Mouse (Mus musculus): Measurements from ENCODE around the gene Cope. TPM values are rescaled to one million over a fixed set of nuclear protein-coding genes. Genes with fewer than 3 reads are reported as not detected.
A peak's percentile ranks its signal among the peaks of the same experiment; 100 is the strongest.

Gene Cope
- polyA plus RNA-seq, 1 experiment from 2014 or later = 275 TPM

- Histone ChIP-seq H3K4me1 (replicated peaks) (peaks cover 43% of the 10 kb centered on the region), H3K27me3 (peaks cover 10% of the 10 kb centered on the region; the same call in 1 of the 2 replicates), H3K9me3 (no peaks in the 10 kb centered on the region), H3K4me3 (peak overlapping the region; percentile 100), H3K27ac (peak overlapping the region; percentile 92), H3K9ac (peak overlapping the region; percentile 74), H3K4me2 (peak overlapping the region; percentile 65), H3K36me3 (peaks cover 7% of the 10 kb centered on the region)
- ATAC-seq (ENCODE audit: low FRiP score) = no peak
- 64% methylated on average over 4 of the region's 4 CpGs for WGBS
Observed at GRCm38 (mm10) chr8:70354004-70354403, 51.7 kb downstream of the Cope start.

DNA sequence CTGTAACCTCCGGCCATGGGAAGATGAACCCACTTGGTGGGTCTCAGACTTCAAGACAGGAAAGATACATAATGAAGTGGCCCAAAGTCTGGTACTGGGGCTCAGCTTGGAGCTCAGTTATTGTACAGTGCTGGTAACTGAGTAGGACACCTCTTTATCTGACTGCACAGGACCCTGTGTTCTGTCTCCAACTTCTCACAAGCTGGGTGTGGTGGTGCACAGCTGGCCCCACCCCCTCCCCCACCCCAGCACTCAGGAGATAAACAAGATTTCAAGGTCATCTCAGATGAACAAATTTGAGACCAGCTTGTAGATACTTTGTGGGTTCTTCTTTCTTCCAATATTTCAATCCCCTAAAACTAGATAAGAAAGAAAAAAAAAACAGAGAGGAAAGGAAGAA is 53.8 kb downstream of the Cope start:
- Histone ChIP-seq H3K4me2 (no peak overlapping the region), H3K4me3 (no peak overlapping the region), H3K9me3 (no peaks in the 10 kb centered on the region), H3K36me3 (no peaks in the 10 kb centered on the region), H3K4me1 (replicated peaks) (peaks cover 22% of the 10 kb centered on the region), H3K9ac (no peak overlapping the region), H3K27ac (no peak overlapping the region), H3K27me3 (peaks cover 10% of the 10 kb centered on the region; the same call in 1 of the 2 replicates)
- WGBS = 92% methylated on average over 1 of the region's 1 CpGs
- no peak for ATAC-seq (ENCODE audit: low FRiP score)

DNA sequence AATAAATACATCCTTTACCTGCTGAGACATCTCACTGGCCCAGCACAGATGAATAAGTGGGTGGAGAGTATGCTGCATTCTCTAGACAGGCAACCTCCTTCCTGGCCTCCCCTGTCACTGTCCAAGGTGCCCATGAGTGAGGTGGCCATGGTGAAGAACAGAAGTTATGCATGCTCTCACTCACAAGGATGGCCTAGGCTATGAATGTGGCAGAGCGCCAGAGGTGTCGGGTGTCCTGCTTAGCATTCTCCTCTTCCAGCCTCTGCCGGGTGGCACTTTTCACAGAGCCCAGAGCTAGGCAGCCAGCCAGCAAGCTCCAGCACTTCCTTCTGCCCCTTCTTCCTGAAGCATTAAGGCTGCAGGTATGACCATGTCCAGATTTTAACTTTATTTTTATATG is 57.1 kb downstream of the Cope start:
- WGBS = 48% methylated on average over 3 of the region's 3 CpGs

GRCm38 (mm10) chr8:70360769-70361168 is 58.5 kb downstream of the Cope start:
- no peak for ATAC-seq (ENCODE audit: low FRiP score)
- Histone ChIP-seq H3K4me2 (no peak overlapping the region), H3K4me3 (no peak overlapping the region), H3K27ac (no peak overlapping the region), H3K27me3 (peaks cover 18% of the 10 kb centered on the region), H3K9me3 (no peaks in the 10 kb centered on the region), H3K36me3 (no peaks in the 10 kb centered on the region), H3K9ac (no peak overlapping the region), H3K4me1 (replicated peaks) (no peaks in the 10 kb centered on the region)
- WGBS = 41% methylated on average over 4 of the region's 4 CpGs

More for the DNA sequence above, 57.1 kb downstream of the Cope start:
- no peak for ATAC-seq (ENCODE audit: low FRiP score)
- Histone ChIP-seq H3K4me3 (no peak overlapping the region), H3K27ac (no peak overlapping the region), H3K27me3 (peaks cover 14% of the 10 kb centered on the region; the same call in 1 of the 2 replicates), H3K4me2 (no peak overlapping the region), H3K36me3 (no peaks in the 10 kb centered on the region), H3K4me1 (replicated peaks) (no peaks in the 10 kb centered on the region), H3K9me3 (no peaks in the 10 kb centered on the region), H3K9ac (no peak overlapping the region)

- no peaks in the 10 kb centered on the region for H3K36me3 ChIP-seq
- no peak overlapping the region for H3K27ac ChIP-seq
- no peaks in the 10 kb centered on the region for H3K9me3 ChIP-seq
- H3K4me2 ChIP-seq = no peak overlapping the region
- no peak for ATAC-seq (ENCODE audit: low FRiP score)
- no peak overlapping the region for H3K9ac ChIP-seq
- WGBS = 79% methylated on average over 10 of the region's 10 CpGs
- H3K4me3 ChIP-seq = no peak overlapping the region
- no peaks in the 10 kb centered on the region for H3K4me1 ChIP-seq (replicated peaks)
- H3K27me3 ChIP-seq = peaks cover 22% of the 10 kb centered on the region
Observed at GRCm38 (mm10) chr8:70361484-70362032, 59.2 kb downstream of the Cope start.

Other genes with a start within 250 kb of the Cope start
- 1.9 TPM in 2 replicates for gene Tm6sf2, start 229.6 kb upstream of the Cope start, polyA plus RNA-seq (2015; fragmentation: Nextera tagmentation; extraction: Ambion mirVana)
- gene Hapln4, start 219.1 kb upstream of the Cope start, polyA plus RNA-seq (2015; fragmentation: Nextera tagmentation; extraction: Ambion mirVana) = 0.39 and 0.75 TPM in 2 replicates
- 128 and 135 TPM in 2 replicates for gene Ncan, start 181.6 kb upstream of the Cope start, polyA plus RNA-seq (2015; fragmentation: Nextera tagmentation; extraction: Ambion mirVana)
- 32.6 and 36.4 TPM in 2 replicates for gene Nr2c2ap, start 171.2 kb upstream of the Cope start, polyA plus RNA-seq (2015; fragmentation: Nextera tagmentation; extraction: Ambion mirVana)
- gene Rfxank, start 163.4 kb upstream of the Cope start, polyA plus RNA-seq (2015; fragmentation: Nextera tagmentation; extraction: Ambion mirVana) = 12.5 and 14.3 TPM in 2 replicates
- 53.6 and 58.2 TPM in 2 replicates for gene Borcs8, start 163.0 kb upstream of the Cope start, polyA plus RNA-seq (2015; fragmentation: Nextera tagmentation; extraction: Ambion mirVana)
- 0.40 TPM in 2 replicates for gene Mef2b, start 162.8 kb upstream of the Cope start, polyA plus RNA-seq (2015; fragmentation: Nextera tagmentation; extraction: Ambion mirVana)
- gene Tmem161a, start 130.2 kb upstream of the Cope start, polyA plus RNA-seq (2015; fragmentation: Nextera tagmentation; extraction: Ambion mirVana) = 44.3 and 52.3 TPM in 2 replicates
- gene Slc25a42, start 90.2 kb upstream of the Cope start, polyA plus RNA-seq (2015; fragmentation: Nextera tagmentation; extraction: Ambion mirVana) = 5.3 and 5.4 TPM in 2 replicates
- gene Sugp2, start 68.3 kb upstream of the Cope start, polyA plus RNA-seq (2015; fragmentation: Nextera tagmentation; extraction: Ambion mirVana) = 72.1 and 81.8 TPM in 2 replicates
- 79.1 and 89.7 TPM in 2 replicates for gene Armc6, start 68.1 kb upstream of the Cope start, polyA plus RNA-seq (2015; fragmentation: Nextera tagmentation; extraction: Ambion mirVana)
- gene Homer3, start 19.7 kb upstream of the Cope start, polyA plus RNA-seq (2015; fragmentation: Nextera tagmentation; extraction: Ambion mirVana) = 47.0 TPM in 2 replicates
- gene Ddx49, start within 50 bp of the Cope start, polyA plus RNA-seq (2015; fragmentation: Nextera tagmentation; extraction: Ambion mirVana) = 45.8 and 50.9 TPM in 2 replicates
- 24.5 and 25.1 TPM in 2 replicates for gene Cers1, start 13.3 kb downstream of the Cope start, polyA plus RNA-seq (2015; fragmentation: Nextera tagmentation; extraction: Ambion mirVana)
- 1.2 and 2.6 TPM in 2 replicates for gene Gdf1, start 27.3 kb downstream of the Cope start, polyA plus RNA-seq (2015; fragmentation: Nextera tagmentation; extraction: Ambion mirVana)
- 14.4 and 15.9 TPM in 2 replicates for gene Upf1, start 50.8 kb downstream of the Cope start, polyA plus RNA-seq (2015; fragmentation: Nextera tagmentation; extraction: Ambion mirVana)
- 0.14 and 0.96 TPM in 2 replicates for gene Comp, start 71.0 kb downstream of the Cope start, polyA plus RNA-seq (2015; fragmentation: Nextera tagmentation; extraction: Ambion mirVana)
- 35.6 and 37.6 TPM in 2 replicates for gene Crtc1, start 137.1 kb downstream of the Cope start, polyA plus RNA-seq (2015; fragmentation: Nextera tagmentation; extraction: Ambion mirVana)
- 24.3 and 25.8 TPM in 2 replicates for gene Klhl26, start 174.4 kb downstream of the Cope start, polyA plus RNA-seq (2015; fragmentation: Nextera tagmentation; extraction: Ambion mirVana)
- 78.5 and 78.8 TPM in 2 replicates for gene Tmem59l, start 184.8 kb downstream of the Cope start, polyA plus RNA-seq (2015; fragmentation: Nextera tagmentation; extraction: Ambion mirVana)
- gene Crlf1, start 190.6 kb downstream of the Cope start, polyA plus RNA-seq (2015; fragmentation: Nextera tagmentation; extraction: Ambion mirVana) = 2.2 and 2.9 TPM in 2 replicates
- gene Rex1bd, start 204.2 kb downstream of the Cope start, polyA plus RNA-seq (2015; fragmentation: Nextera tagmentation; extraction: Ambion mirVana) = 147 and 148 TPM in 2 replicates
- gene Uba52, start 208.3 kb downstream of the Cope start, polyA plus RNA-seq (2015; fragmentation: Nextera tagmentation; extraction: Ambion mirVana) = 715 and 758 TPM in 2 replicates
- 385 and 391 TPM in 2 replicates for gene Fkbp8, start 225.2 kb downstream of the Cope start, polyA plus RNA-seq (2015; fragmentation: Nextera tagmentation; extraction: Ambion mirVana)
- gene Kxd1, start 225.4 kb downstream of the Cope start, polyA plus RNA-seq (2015; fragmentation: Nextera tagmentation; extraction: Ambion mirVana) = 47.7 and 50.5 TPM in 2 replicates
- gene Ell, start 236.9 kb downstream of the Cope start, polyA plus RNA-seq (2015; fragmentation: Nextera tagmentation; extraction: Ambion mirVana) = 16.3 and 17.2 TPM in 2 replicates